Mouse (Mus musculus) lung, adult 2 months (tissue): ENCODE measurements at regions not wholly inside any gene's neighbourhood (a gene's known extent, or its start where the extent isn't known, plus 50 kb on each side); places are given as distances from the start of the nearest gene placed in this dataset.

Experiments used
- CTCF ChIP-seq: fragments of 200-500 bp; IDR thresholded peaks from 2 replicates; pipeline ENCODE4 v1.5.1; 2011; ENCODE audit warnings: mild to moderate bottlenecking, low read length, control low read depth; ENCODE audit not compliant: insufficient read depth
- POLR2A ChIP-seq: fragments of 200-500 bp; IDR thresholded peaks from 2 replicates; pipeline ENCODE4 v1.6.1; 2011; ENCODE audit warnings: low read depth, mild to moderate bottlenecking, control low read depth, low read length, borderline replicate concordance; ENCODE audit errors: extremely low read depth

GRCm38 (mm10) chr17:84000115-84000514, 152.4 kb upstream of the Haao start:
- no peak for TF ChIP-seq CTCF
- no peak for TF ChIP-seq POLR2A
